Mouse (Mus musculus): ENCODE measurements at regions not wholly inside any gene's neighbourhood (a gene's known extent, or its start where the extent isn't known, plus 50 kb on each side); places are given as distances from the start of the nearest gene placed in this dataset.

- H3K36me3 ChIP-seq (ENCODE audit: control insufficient read depth, insufficient read depth, low read length) = no peaks in the 10 kb centered on the region
- H3K9me3 ChIP-seq (replicated peaks; ENCODE audit: control insufficient read depth, low read length) = no peaks in the 10 kb centered on the region
- no peaks in the 10 kb centered on the region for H3K4me1 ChIP-seq (ENCODE audit: control insufficient read depth, insufficient read depth, low read length)
These were observed 207.2 kb downstream of the Tbx15 start for GRCm38 (mm10) chr3:99447361-99447760.

GRCm38 (mm10) chr3:99447813-99448212, 207.6 kb downstream of the Tbx15 start:
- WGBS (ENCODE audit: insufficient replicate concordance) = 43% methylated on average over 2 of the region's 2 CpGs
- Histone ChIP-seq H3K9ac (ENCODE audit: low read depth, low read length) (no peak overlapping the region), H3K4me3 (ENCODE audit: low read depth, low read length) (no peak overlapping the region), H3K4me2 (no peak overlapping the region), H3K27me3 (ENCODE audit: control insufficient read depth, insufficient read depth, low read length) (no peaks in the 10 kb centered on the region), H3K4me1 (ENCODE audit: control insufficient read depth, insufficient read depth, low read length) (no peaks in the 10 kb centered on the region), H3K27ac (ENCODE audit: low read depth, low read length) (no peak overlapping the region), H3K9me3 (replicated peaks; ENCODE audit: control insufficient read depth, low read length) (no peaks in the 10 kb centered on the region), H3K36me3 (ENCODE audit: control insufficient read depth, insufficient read depth, low read length) (no peaks in the 10 kb centered on the region)
- no peak for ATAC-seq (replicated peaks; ENCODE audit: insufficient number of reproducible peaks, low FRiP score, low TSS enrichment)

More at GRCm38 (mm10) chr3:99447361-99447760, 207.2 kb downstream of the Tbx15 start:
- no peak overlapping the region for H3K4me2 ChIP-seq
- H3K9ac ChIP-seq (ENCODE audit: low read depth, low read length) = no peak overlapping the region
- 51% methylated on average over 2 of the region's 2 CpGs for WGBS (ENCODE audit: insufficient replicate concordance)
- no peak overlapping the region for H3K27ac ChIP-seq (ENCODE audit: low read depth, low read length)
- no peak overlapping the region for H3K4me3 ChIP-seq (ENCODE audit: low read depth, low read length)
- H3K27me3 ChIP-seq (ENCODE audit: control insufficient read depth, insufficient read depth, low read length) = no peaks in the 10 kb centered on the region
- ATAC-seq (replicated peaks; ENCODE audit: insufficient number of reproducible peaks, low FRiP score, low TSS enrichment) = no peak

DNA sequence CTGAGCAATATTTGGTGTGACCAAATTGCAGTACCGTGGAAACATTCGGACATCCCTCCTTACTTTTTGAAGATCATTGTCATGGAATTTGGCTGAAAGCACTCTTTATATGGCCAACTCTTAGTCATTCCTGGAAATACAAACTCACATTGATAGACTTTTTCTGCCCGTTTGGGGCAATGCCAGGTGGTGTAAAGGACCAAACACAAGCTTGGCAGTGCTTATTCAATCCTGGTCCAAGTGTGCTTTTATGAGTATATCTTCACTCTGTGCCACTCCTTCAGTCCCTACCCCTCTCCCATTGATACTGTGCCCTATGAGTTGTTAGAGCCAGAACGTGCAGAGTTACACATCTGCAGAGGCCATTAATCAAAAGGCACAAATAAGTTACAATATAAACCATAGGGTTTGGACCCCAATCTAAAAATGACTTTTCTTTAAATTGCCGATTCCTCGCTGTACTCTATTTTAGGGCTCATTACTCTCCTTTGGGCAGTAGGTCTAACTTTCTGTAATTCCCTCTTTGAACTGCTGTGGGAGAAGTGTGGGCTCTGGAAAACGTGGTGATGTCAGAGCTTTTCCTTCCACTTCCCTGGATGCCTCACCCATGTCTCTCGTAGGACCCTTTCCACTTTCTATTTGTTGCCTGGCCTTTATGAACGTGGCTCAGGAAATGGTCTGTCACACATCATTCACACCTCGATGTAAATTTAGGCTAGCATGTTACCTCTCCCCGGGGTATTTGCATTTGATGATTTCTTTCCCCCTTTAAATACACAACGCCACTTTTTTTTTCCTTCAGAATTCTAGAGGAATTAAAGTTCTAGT, 219.1 kb downstream of the Tbx15 start:
- Histone ChIP-seq H3K9ac (ENCODE audit: low read depth, low read length) (no peak overlapping the region), H3K4me1 (ENCODE audit: control insufficient read depth, insufficient read depth, low read length) (no peaks in the 10 kb centered on the region), H3K27me3 (ENCODE audit: control insufficient read depth, insufficient read depth, low read length) (no peaks in the 10 kb centered on the region), H3K27ac (ENCODE audit: low read depth, low read length) (no peak overlapping the region), H3K36me3 (ENCODE audit: control insufficient read depth, insufficient read depth, low read length) (no peaks in the 10 kb centered on the region), H3K4me3 (ENCODE audit: low read depth, low read length) (no peak overlapping the region), H3K9me3 (replicated peaks; ENCODE audit: control insufficient read depth, low read length) (no peaks in the 10 kb centered on the region), H3K4me2 (no peak overlapping the region)
- ATAC-seq (replicated peaks; ENCODE audit: insufficient number of reproducible peaks, low FRiP score, low TSS enrichment) = no peak
- WGBS (ENCODE audit: insufficient replicate concordance) = 63% methylated on average over 12 of the region's 12 CpGs

GRCm38 (mm10) chr3:99499980-99500379, 259.8 kb downstream of the Tbx15 start:
- WGBS (ENCODE audit: insufficient replicate concordance) = 78% methylated on average over 14 of the region's 14 CpGs
- no peaks in the 10 kb centered on the region for H3K36me3 ChIP-seq (ENCODE audit: control insufficient read depth, insufficient read depth, low read length)
- no peak overlapping the region for H3K27ac ChIP-seq (ENCODE audit: low read depth, low read length)
- no peaks in the 10 kb centered on the region for H3K4me1 ChIP-seq (ENCODE audit: control insufficient read depth, insufficient read depth, low read length)
- no peak for ATAC-seq (replicated peaks; ENCODE audit: insufficient number of reproducible peaks, low FRiP score, low TSS enrichment)
- no peak overlapping the region for H3K9ac ChIP-seq (ENCODE audit: low read depth, low read length)
- H3K4me3 ChIP-seq (ENCODE audit: low read depth, low read length) = no peak overlapping the region
- H3K9me3 ChIP-seq (replicated peaks; ENCODE audit: control insufficient read depth, low read length) = no peaks in the 10 kb centered on the region
- no peak overlapping the region for H3K4me2 ChIP-seq
- no peaks in the 10 kb centered on the region for H3K27me3 ChIP-seq (ENCODE audit: control insufficient read depth, insufficient read depth, low read length)

DNA sequence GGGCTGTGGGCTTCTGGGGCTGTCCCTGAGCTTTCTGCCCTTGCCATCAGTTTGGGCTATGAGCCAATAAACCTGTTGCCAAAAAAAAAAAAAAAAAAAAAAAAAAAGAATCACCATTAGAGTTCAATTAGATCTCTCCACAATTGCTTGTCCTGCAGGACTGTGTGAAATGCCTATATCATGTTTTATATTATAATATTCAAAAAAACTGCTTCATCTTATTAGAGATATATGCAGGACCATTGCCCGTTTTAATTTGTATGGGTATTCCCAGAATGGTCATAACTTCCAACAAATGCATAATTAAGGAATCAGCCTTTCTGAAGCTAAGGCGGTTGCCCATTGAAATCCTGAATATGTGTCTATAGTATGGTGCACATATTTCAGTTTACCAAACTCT, 264.6 kb downstream of the Tbx15 start:
- Histone ChIP-seq H3K4me3 (ENCODE audit: low read depth, low read length) (no peak overlapping the region), H3K27ac (ENCODE audit: low read depth, low read length) (no peak overlapping the region), H3K36me3 (ENCODE audit: control insufficient read depth, insufficient read depth, low read length) (no peaks in the 10 kb centered on the region), H3K9ac (ENCODE audit: low read depth, low read length) (no peak overlapping the region), H3K4me2 (no peak overlapping the region), H3K27me3 (ENCODE audit: control insufficient read depth, insufficient read depth, low read length) (no peaks in the 10 kb centered on the region), H3K4me1 (ENCODE audit: control insufficient read depth, insufficient read depth, low read length) (no peaks in the 10 kb centered on the region), H3K9me3 (replicated peaks; ENCODE audit: control insufficient read depth, low read length) (no peaks in the 10 kb centered on the region)
- 75% methylated on average over 2 of the region's 2 CpGs for WGBS (ENCODE audit: insufficient replicate concordance)
- no peak for ATAC-seq (replicated peaks; ENCODE audit: insufficient number of reproducible peaks, low FRiP score, low TSS enrichment)

DNA sequence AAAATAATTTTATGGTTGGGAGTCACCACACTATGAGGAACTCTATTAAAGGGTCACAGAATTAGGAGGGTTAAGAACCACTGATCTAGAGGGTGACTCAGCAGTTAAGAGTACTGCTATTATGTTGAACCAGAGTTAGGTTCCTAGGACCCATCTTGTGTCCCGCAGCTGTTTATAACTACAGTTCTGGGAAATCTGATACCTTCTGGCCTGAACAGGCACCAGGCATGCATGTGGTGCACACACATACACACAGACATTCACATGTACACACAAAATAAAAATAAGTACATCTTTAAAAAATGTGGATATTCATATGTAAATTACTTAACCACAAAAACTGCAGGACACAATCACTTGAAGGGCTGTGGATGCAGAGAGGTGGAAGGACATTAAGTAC, 272.1 kb downstream of the Tbx15 start:
- 75% methylated on average over 1 of the region's 1 CpGs for WGBS (ENCODE audit: insufficient replicate concordance)

GRCm38 (mm10) chr3:99512933-99513332, 272.8 kb downstream of the Tbx15 start:
- H3K27ac ChIP-seq (ENCODE audit: low read depth, low read length) = no peak overlapping the region
- H3K27me3 ChIP-seq (ENCODE audit: control insufficient read depth, insufficient read depth, low read length) = no peaks in the 10 kb centered on the region
- H3K4me1 ChIP-seq (ENCODE audit: control insufficient read depth, insufficient read depth, low read length) = no peaks in the 10 kb centered on the region
- H3K9ac ChIP-seq (ENCODE audit: low read depth, low read length) = no peak overlapping the region
- H3K4me3 ChIP-seq (ENCODE audit: low read depth, low read length) = no peak overlapping the region
- no peaks in the 10 kb centered on the region for H3K36me3 ChIP-seq (ENCODE audit: control insufficient read depth, insufficient read depth, low read length)
- ATAC-seq (replicated peaks; ENCODE audit: insufficient number of reproducible peaks, low FRiP score, low TSS enrichment) = no peak
- 82% methylated on average over 2 of the region's 2 CpGs for WGBS (ENCODE audit: insufficient replicate concordance)
- no peaks in the 10 kb centered on the region for H3K9me3 ChIP-seq (replicated peaks; ENCODE audit: control insufficient read depth, low read length)
- H3K4me2 ChIP-seq = no peak overlapping the region

More for the DNA sequence above, 272.1 kb downstream of the Tbx15 start:
- H3K4me1 ChIP-seq (ENCODE audit: control insufficient read depth, insufficient read depth, low read length) = no peaks in the 10 kb centered on the region
- H3K4me3 ChIP-seq (ENCODE audit: low read depth, low read length) = no peak overlapping the region
- no peak overlapping the region for H3K27ac ChIP-seq (ENCODE audit: low read depth, low read length)
- no peaks in the 10 kb centered on the region for H3K36me3 ChIP-seq (ENCODE audit: control insufficient read depth, insufficient read depth, low read length)
- no peak for ATAC-seq (replicated peaks; ENCODE audit: insufficient number of reproducible peaks, low FRiP score, low TSS enrichment)
- H3K27me3 ChIP-seq (ENCODE audit: control insufficient read depth, insufficient read depth, low read length) = no peaks in the 10 kb centered on the region
- no peak overlapping the region for H3K4me2 ChIP-seq
- no peaks in the 10 kb centered on the region for H3K9me3 ChIP-seq (replicated peaks; ENCODE audit: control insufficient read depth, low read length)
- H3K9ac ChIP-seq (ENCODE audit: low read depth, low read length) = no peak overlapping the region

DNA sequence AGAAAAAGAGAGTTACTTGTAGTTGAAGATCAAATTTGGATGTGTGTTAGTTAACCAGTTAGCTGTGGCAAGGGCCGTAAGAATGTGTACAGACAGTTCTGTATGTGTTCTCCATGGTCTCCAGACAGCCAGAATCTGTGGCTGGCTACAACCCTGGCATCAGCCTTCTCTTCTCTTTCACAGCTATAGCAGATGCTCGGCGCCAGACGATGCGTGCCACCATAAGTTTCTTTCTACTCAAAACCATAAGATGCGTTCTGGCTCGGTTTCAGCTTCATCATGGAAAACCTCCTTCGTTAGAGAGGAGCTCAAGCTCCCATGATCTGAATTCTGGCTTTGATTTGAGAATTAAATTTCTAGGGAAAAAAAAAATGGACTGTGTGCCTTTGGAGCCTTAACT, 275.6 kb downstream of the Tbx15 start:
- no peak overlapping the region for H3K27ac ChIP-seq (ENCODE audit: low read depth, low read length)
- no peak overlapping the region for H3K9ac ChIP-seq (ENCODE audit: low read depth, low read length)
- no peak overlapping the region for H3K4me2 ChIP-seq
- H3K27me3 ChIP-seq (ENCODE audit: control insufficient read depth, insufficient read depth, low read length) = no peaks in the 10 kb centered on the region
- 87% methylated on average over 8 of the region's 8 CpGs for WGBS (ENCODE audit: insufficient replicate concordance)
- H3K4me1 ChIP-seq (ENCODE audit: control insufficient read depth, insufficient read depth, low read length) = no peaks in the 10 kb centered on the region
- ATAC-seq (replicated peaks; ENCODE audit: insufficient number of reproducible peaks, low FRiP score, low TSS enrichment) = no peak
- H3K36me3 ChIP-seq (ENCODE audit: control insufficient read depth, insufficient read depth, low read length) = no peaks in the 10 kb centered on the region
- no peak overlapping the region for H3K4me3 ChIP-seq (ENCODE audit: low read depth, low read length)
- no peaks in the 10 kb centered on the region for H3K9me3 ChIP-seq (replicated peaks; ENCODE audit: control insufficient read depth, low read length)

- H3K27me3 ChIP-seq (ENCODE audit: control insufficient read depth, insufficient read depth, low read length) = no peaks in the 10 kb centered on the region; the same call in 1 of the 2 replicates
- peak; percentile 84 for ATAC-seq (replicated peaks; ENCODE audit: insufficient number of reproducible peaks, low FRiP score, low TSS enrichment)
- no peak overlapping the region for H3K27ac ChIP-seq (ENCODE audit: low read depth, low read length)
- no peaks in the 10 kb centered on the region for H3K36me3 ChIP-seq (ENCODE audit: control insufficient read depth, insufficient read depth, low read length)
- H3K4me1 ChIP-seq (ENCODE audit: control insufficient read depth, insufficient read depth, low read length) = 0 out of 2 replicates have a peak, but pooled peaks cover 8% of the 10 kb centered on the region
- H3K4me3 ChIP-seq (ENCODE audit: low read depth, low read length) = no peak overlapping the region
- H3K9ac ChIP-seq (ENCODE audit: low read depth, low read length) = no peak overlapping the region
- WGBS (ENCODE audit: insufficient replicate concordance) = 68% methylated on average over 1 of the region's 1 CpGs
- no peaks in the 10 kb centered on the region for H3K9me3 ChIP-seq (replicated peaks; ENCODE audit: control insufficient read depth, low read length)
- H3K4me2 ChIP-seq = no peak overlapping the region
These were observed 320.7 kb downstream of the Tbx15 start for GRCm38 (mm10) chr3:99560917-99561316.
